Mouse (Mus musculus): Measurements from ENCODE around the gene Gsg1l. TPM values are rescaled to one million over a fixed set of nuclear protein-coding genes. Genes with fewer than 3 reads are reported as not detected.

The Gsg1l gene
- total and polyA plus RNA-seq, 3 experiments: 0.11 TPM; not detected in 2

GRCm38 (mm10) chr7:125979591-125979990 is 102.6 kb downstream of the Gsg1l start:
- no peak for ATAC-seq (ENCODE audit: extremely low read depth, insufficient number of reproducible peaks, low FRiP score, poor library complexity, severe bottlenecking)
- no peak for TF ChIP-seq GATA1 (IDR thresholded peaks at IDR 0.05; ENCODE audit: borderline replicate concordance, low read length)
- TF ChIP-seq GATA2 (IDR thresholded peaks at IDR 0.05; ENCODE audit: borderline replicate concordance, low read depth, low read length): no peak
- no peak for TF ChIP-seq CTCF (IDR thresholded peaks at IDR 0.05; ENCODE audit: low read depth, low read length)
- no peak for TF ChIP-seq TAL1 (conservative IDR thresholded peaks at IDR 0.05; ENCODE audit: low read depth, low read length)
- TF ChIP-seq POLR2AphosphoS5 (IDR thresholded peaks at IDR 0.05; ENCODE audit: insufficient replicate concordance, low read depth, low read length): no peak
- Histone ChIP-seq H3K9me3 (replicated peaks) (no peaks in the 10 kb centered on the region), H3K36me3 (replicated peaks) (no peaks in the 10 kb centered on the region), H3K27me3 (ENCODE audit: insufficient read depth, low read length) (peaks cover 46% of the 10 kb centered on the region), H3K4me1 (ENCODE audit: insufficient read depth, low read depth, low read length) (no peaks in the 10 kb centered on the region; the same call in 1 of the 2 replicates), H3K4me3 (ENCODE audit: low read depth, low read length) (no peak overlapping the region)
- DNase-seq (ENCODE audit: low spot score): no peak

DNA sequence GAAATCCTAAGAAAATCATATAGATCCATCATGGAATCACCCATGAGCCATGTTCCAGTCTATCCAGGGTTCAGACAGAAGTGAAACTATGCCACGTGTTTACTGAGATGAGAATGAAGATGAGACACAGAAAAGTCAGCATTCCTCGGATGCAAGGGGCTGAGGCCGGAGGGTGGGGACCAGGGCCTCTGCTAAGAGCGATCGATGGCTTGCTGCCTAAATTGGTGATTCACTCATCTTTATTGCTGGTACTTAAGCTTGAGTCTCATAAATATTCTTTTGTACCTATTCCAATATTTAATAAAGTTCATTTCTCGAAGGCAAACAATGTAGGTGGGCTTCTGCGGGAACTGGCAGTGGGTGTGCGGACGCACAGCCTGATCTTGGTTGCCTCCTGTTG is 105.5 kb downstream of the Gsg1l start:
- Histone ChIP-seq H3K9me3 (replicated peaks) (no peaks in the 10 kb centered on the region), H3K27me3 (ENCODE audit: insufficient read depth, low read length) (peaks cover 59% of the 10 kb centered on the region), H3K4me1 (ENCODE audit: insufficient read depth, low read depth, low read length) (no peaks in the 10 kb centered on the region), H3K36me3 (replicated peaks) (no peaks in the 10 kb centered on the region), H3K4me3 (ENCODE audit: low read depth, low read length) (no peak overlapping the region)
- DNase-seq (ENCODE audit: low spot score) (no peak), ATAC-seq (ENCODE audit: extremely low read depth, insufficient number of reproducible peaks, low FRiP score, poor library complexity, severe bottlenecking) (no peak)
- no peak for TF ChIP-seq GATA2 (IDR thresholded peaks at IDR 0.05; ENCODE audit: borderline replicate concordance, low read depth, low read length)
- no peak for TF ChIP-seq POLR2AphosphoS5 (IDR thresholded peaks at IDR 0.05; ENCODE audit: insufficient replicate concordance, low read depth, low read length)
- no peak for TF ChIP-seq CTCF (IDR thresholded peaks at IDR 0.05; ENCODE audit: low read depth, low read length)
- TF ChIP-seq GATA1 (IDR thresholded peaks at IDR 0.05; ENCODE audit: borderline replicate concordance, low read length): no peak
- no peak for TF ChIP-seq TAL1 (conservative IDR thresholded peaks at IDR 0.05; ENCODE audit: low read depth, low read length)

DNA sequence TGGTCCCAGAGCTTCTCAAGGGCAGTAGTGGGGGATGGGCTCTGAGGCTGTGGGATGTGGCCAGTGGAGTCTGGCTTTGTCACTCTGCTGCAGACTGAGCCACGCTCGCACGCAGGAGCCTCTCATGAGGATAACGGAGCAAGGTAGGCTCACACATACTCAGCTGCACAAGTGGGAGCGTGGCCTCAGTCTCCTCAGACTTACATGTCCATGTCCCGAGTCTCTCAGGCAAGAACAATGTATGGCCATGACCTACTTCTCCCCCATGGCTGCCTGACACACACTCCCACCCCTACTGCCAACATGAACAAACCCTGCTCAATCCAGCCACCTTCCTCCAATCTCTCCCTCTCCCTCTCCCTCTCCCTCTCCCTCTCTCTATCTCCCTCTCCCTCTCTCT is 106.8 kb downstream of the Gsg1l start:
- TF ChIP-seq TAL1 (conservative IDR thresholded peaks at IDR 0.05; ENCODE audit: low read depth, low read length) (no peak), GATA1 (IDR thresholded peaks at IDR 0.05; ENCODE audit: borderline replicate concordance, low read length) (no peak), GATA2 (IDR thresholded peaks at IDR 0.05; ENCODE audit: borderline replicate concordance, low read depth, low read length) (no peak), CTCF (IDR thresholded peaks at IDR 0.05; ENCODE audit: low read depth, low read length) (no peak), POLR2AphosphoS5 (IDR thresholded peaks at IDR 0.05; ENCODE audit: insufficient replicate concordance, low read depth, low read length) (no peak)
- Histone ChIP-seq H3K9me3 (replicated peaks) (no peaks in the 10 kb centered on the region), H3K27me3 (ENCODE audit: insufficient read depth, low read length) (peaks cover 67% of the 10 kb centered on the region), H3K4me3 (ENCODE audit: low read depth, low read length) (no peak overlapping the region), H3K4me1 (ENCODE audit: insufficient read depth, low read depth, low read length) (no peaks in the 10 kb centered on the region), H3K36me3 (replicated peaks) (no peaks in the 10 kb centered on the region)
- ATAC-seq (ENCODE audit: extremely low read depth, insufficient number of reproducible peaks, low FRiP score, poor library complexity, severe bottlenecking) (no peak), DNase-seq (ENCODE audit: low spot score) (no peak)

DNA sequence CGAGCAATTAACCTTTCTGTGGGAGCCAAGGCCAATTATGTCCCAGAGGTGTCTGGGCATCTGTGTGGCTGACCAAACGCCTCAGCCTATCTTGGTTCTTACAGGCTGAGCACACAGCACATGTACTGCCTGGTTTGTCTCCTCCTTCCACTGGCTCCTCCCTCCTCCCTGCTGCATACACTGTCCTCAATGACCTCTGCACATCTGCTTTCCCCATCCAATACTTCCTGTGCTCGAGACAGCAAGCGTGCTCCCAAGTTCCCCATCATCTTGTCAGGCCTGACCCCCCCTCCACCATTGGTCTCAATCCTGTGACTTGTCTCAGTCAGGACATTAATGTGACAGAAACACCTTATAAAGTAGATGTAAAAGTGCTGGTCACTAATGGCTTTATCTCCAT is 108.3 kb downstream of the Gsg1l start:
- Histone ChIP-seq H3K4me3 (ENCODE audit: low read depth, low read length) (no peak overlapping the region), H3K9me3 (replicated peaks) (no peaks in the 10 kb centered on the region), H3K36me3 (replicated peaks) (no peaks in the 10 kb centered on the region), H3K4me1 (ENCODE audit: insufficient read depth, low read depth, low read length) (no peaks in the 10 kb centered on the region), H3K27me3 (ENCODE audit: insufficient read depth, low read length) (peaks cover 70% of the 10 kb centered on the region)
- no peak for TF ChIP-seq GATA1 (IDR thresholded peaks at IDR 0.05; ENCODE audit: borderline replicate concordance, low read length)
- TF ChIP-seq POLR2AphosphoS5 (IDR thresholded peaks at IDR 0.05; ENCODE audit: insufficient replicate concordance, low read depth, low read length): no peak
- TF ChIP-seq CTCF (IDR thresholded peaks at IDR 0.05; ENCODE audit: low read depth, low read length): no peak
- TF ChIP-seq GATA2 (IDR thresholded peaks at IDR 0.05; ENCODE audit: borderline replicate concordance, low read depth, low read length): no peak
- TF ChIP-seq TAL1 (conservative IDR thresholded peaks at IDR 0.05; ENCODE audit: low read depth, low read length): no peak
- no peak for DNase-seq (ENCODE audit: low spot score)
- ATAC-seq (ENCODE audit: extremely low read depth, insufficient number of reproducible peaks, low FRiP score, poor library complexity, severe bottlenecking): no peak

- H3K27me3 ChIP-seq (ENCODE audit: insufficient read depth, low read length): peaks cover 75% of the 10 kb centered on the region
- TF ChIP-seq POLR2AphosphoS5 (IDR thresholded peaks at IDR 0.05; ENCODE audit: insufficient replicate concordance, low read depth, low read length) (no peak), GATA2 (IDR thresholded peaks at IDR 0.05; ENCODE audit: borderline replicate concordance, low read depth, low read length) (no peak), TAL1 (conservative IDR thresholded peaks at IDR 0.05; ENCODE audit: low read depth, low read length) (no peak), GATA1 (IDR thresholded peaks at IDR 0.05; ENCODE audit: borderline replicate concordance, low read length) (no peak), CTCF (IDR thresholded peaks at IDR 0.05; ENCODE audit: low read depth, low read length) (no peak)
- H3K4me3 ChIP-seq (ENCODE audit: low read depth, low read length): no peak overlapping the region
- ATAC-seq (ENCODE audit: extremely low read depth, insufficient number of reproducible peaks, low FRiP score, poor library complexity, severe bottlenecking) (no peak), DNase-seq (ENCODE audit: low spot score) (no peak)
- H3K36me3 ChIP-seq (replicated peaks): no peaks in the 10 kb centered on the region
- no peaks in the 10 kb centered on the region for H3K9me3 ChIP-seq (replicated peaks)
- no peaks in the 10 kb centered on the region for H3K4me1 ChIP-seq (ENCODE audit: insufficient read depth, low read depth, low read length)
Observed at GRCm38 (mm10) chr7:125972776-125973175, 109.4 kb downstream of the Gsg1l start.

DNA sequence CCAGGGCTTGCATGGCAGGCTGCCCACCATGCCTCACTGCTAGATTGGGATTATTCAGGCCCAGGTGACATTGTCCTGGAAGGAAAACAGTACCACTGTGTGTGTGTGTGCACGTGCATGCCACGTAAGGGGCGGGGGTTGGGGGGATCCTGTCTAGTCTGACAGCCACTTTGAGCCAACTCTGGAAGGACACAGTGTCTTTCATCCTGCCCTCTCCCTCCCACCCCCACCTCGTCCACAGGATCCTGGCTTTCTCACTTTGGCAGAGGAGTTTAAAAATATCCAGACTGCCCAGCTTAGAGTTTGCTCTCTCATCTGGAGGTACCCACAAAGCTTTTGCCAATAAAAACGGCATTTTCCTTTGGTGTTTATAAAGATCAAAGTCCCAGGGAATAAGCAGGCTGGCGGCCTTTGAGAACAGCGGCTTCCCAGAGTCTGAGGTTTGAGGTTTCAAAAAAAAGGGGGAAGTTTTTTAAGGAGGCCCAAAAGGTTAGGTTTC is 110.0 kb downstream of the Gsg1l start:
- no peak for TF ChIP-seq POLR2AphosphoS5 (IDR thresholded peaks at IDR 0.05; ENCODE audit: insufficient replicate concordance, low read depth, low read length)
- TF ChIP-seq CTCF (IDR thresholded peaks at IDR 0.05; ENCODE audit: low read depth, low read length): no peak
- no peak for TF ChIP-seq TAL1 (conservative IDR thresholded peaks at IDR 0.05; ENCODE audit: low read depth, low read length)
- no peak for TF ChIP-seq GATA2 (IDR thresholded peaks at IDR 0.05; ENCODE audit: borderline replicate concordance, low read depth, low read length)
- TF ChIP-seq GATA1 (IDR thresholded peaks at IDR 0.05; ENCODE audit: borderline replicate concordance, low read length): no peak
- Histone ChIP-seq H3K4me1 (ENCODE audit: insufficient read depth, low read depth, low read length) (no peaks in the 10 kb centered on the region), H3K9me3 (replicated peaks) (no peaks in the 10 kb centered on the region), H3K27me3 (ENCODE audit: insufficient read depth, low read length) (peaks cover 81% of the 10 kb centered on the region), H3K36me3 (replicated peaks) (no peaks in the 10 kb centered on the region), H3K4me3 (ENCODE audit: low read depth, low read length) (no peak overlapping the region)
- ATAC-seq (ENCODE audit: extremely low read depth, insufficient number of reproducible peaks, low FRiP score, poor library complexity, severe bottlenecking): no peak
- DNase-seq (ENCODE audit: low spot score): no peak
